Mouse (Mus musculus) small intestine, adult 2 months (tissue): Measurements from ENCODE around the gene Cnksr1.

Experiments used
- CTCF ChIP-seq: fragments of 200-500 bp; IDR thresholded peaks from 2 replicates; pipeline ENCODE4 v1.5.1; 2012; ENCODE audit warnings: low read depth, mild to moderate bottlenecking, control low read depth, inconsistent platforms, low read length, moderate library complexity, mixed read lengths; ENCODE audit not compliant: insufficient replicate concordance, insufficient read length; ENCODE audit errors: extremely low read depth
- POLR2A ChIP-seq: fragments of 200-500 bp; IDR thresholded peaks from 2 replicates; pipeline ENCODE4 v1.6.1; 2012; ENCODE audit warnings: low read depth, mild to moderate bottlenecking, control low read depth, inconsistent platforms, low read length, moderate library complexity

GRCm38 (mm10) chr4:134257198-134258009 is 19.2 kb upstream of the Cnksr1 start:
- TF ChIP-seq CTCF: no peak
- TF ChIP-seq POLR2A: no peak
